Mouse (Mus musculus) effector memory CD4-positive, alpha-beta T cell, adult 5 months (primary cell): ENCODE results near the gene Hist1h1e. TPM values are rescaled to one million over a fixed set of nuclear protein-coding genes. Genes with fewer than 3 reads are reported as not detected.

Experiments
- polyA plus RNA-seq: library from polyadenylated mRNA; unstranded; fragments of 100-300 nt; shearing (Covaris generic); gene quantifications from one replicate; pipeline ENCODE4 v1.2.1, GENCODE M21; 2017

Gene Hist1h1e
- 4.4 TPM for polyA plus RNA-seq

DNA sequence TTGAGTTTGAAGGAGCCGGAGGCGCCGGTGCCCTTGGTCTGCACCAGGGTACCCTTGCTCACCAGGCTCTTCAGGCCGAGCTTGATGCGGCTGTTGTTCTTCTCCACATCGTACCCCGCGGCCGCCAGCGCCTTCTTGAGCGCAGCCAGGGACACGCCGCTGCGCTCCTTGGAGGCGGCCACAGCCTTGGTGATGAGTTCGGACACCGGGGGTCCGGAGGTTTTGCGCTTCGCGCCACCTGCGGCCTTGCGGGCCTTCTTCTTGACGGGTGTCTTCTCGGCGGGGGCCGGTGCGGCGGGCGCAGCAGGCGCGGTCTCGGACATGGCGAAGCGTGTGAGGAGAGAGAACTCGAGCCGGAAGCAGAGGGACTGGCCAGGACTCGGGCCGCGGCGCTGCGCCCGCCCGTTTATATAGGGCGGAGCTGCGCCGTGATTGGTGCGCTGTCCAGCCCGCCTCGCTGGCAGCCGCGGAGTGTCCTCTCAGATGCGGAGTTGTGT, at the start of gene Hist1h1e:
Gene Hist1h1e, minus strand, starts transcription at position 384 of the 497 bp plus-strand sequence.

DNA sequence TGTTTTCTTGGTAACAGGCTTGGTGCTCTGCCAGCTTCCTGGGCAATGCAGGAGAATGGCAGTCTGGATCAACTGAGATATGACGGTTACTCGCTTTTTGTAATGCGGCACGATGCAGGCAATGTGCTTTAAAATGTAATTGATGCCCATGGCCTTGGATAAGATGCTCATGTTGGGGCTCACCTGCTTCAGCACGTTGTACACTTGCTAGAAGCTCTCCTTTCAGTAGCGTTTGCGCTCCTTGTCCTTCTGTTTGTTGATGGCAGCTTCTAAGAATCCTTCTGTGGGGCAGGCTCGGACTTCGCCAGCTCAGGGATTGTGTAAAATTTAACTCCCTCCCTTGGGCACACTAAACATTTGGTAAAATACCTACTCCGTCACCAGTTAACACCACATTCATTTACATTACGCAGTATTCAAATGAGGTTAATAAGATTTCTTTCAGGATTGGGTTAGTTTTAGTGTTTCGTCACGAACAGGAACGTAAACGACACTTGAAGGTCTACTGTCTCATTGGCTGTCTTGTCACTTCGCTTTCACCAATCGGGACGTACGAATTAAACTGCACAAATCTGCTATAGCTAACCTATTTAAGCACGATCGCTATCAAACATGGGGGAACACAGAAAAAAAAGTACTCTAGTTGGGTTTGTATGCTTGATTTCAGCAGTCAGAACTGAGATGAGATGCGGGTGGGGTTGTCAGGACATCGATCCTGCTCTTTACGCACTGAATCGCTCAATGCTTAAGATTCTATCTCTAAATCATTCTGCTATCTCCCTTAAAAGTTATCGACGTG, 1.4 kb downstream of the Hist1h1e start, which contains the start of gene Hist1h2be:
Gene Hist1h2be, minus strand, starts transcription at position 392 of the 799 bp plus-strand sequence.

DNA sequence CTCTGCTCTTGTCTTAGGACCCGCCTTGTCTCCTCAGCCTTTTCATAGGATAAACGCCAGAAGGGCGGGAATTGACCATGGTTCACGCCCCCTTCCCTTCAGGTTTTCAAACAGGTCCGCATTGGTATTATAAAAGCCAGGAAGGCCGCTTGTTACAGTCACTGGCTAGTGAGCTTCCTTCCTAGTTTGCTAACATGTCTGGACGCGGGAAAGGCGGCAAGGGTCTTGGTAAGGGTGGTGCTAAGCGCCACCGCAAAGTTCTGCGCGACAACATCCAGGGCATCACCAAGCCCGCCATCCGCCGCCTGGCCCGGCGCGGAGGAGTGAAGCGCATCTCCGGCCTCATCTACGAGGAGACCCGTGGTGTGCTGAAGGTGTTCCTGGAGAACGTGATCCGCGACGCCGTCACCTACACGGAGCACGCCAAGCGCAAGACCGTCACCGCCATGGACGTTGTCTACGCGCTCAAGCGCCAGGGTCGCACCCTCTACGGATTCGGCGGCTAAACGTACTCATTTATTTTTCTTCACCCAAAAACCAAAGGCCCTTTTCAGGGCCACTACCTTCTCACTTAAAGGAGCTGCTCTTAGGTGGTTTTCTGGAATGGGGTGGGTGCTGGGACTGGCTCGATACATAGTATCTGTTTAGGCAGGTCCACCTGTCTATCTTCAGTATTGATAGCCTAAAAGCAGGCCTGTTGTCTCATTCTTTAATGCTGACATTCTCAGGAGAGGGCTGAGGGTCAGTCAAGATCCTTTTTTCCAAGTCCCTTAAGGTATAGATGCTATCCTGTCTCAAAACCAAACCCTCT, 40.7 kb downstream of the Hist1h1e start, which contains the start of gene Hist1h4d:
Gene Hist1h4d, plus strand, starts transcription at position 191 of the 811 bp plus-strand sequence.

DNA sequence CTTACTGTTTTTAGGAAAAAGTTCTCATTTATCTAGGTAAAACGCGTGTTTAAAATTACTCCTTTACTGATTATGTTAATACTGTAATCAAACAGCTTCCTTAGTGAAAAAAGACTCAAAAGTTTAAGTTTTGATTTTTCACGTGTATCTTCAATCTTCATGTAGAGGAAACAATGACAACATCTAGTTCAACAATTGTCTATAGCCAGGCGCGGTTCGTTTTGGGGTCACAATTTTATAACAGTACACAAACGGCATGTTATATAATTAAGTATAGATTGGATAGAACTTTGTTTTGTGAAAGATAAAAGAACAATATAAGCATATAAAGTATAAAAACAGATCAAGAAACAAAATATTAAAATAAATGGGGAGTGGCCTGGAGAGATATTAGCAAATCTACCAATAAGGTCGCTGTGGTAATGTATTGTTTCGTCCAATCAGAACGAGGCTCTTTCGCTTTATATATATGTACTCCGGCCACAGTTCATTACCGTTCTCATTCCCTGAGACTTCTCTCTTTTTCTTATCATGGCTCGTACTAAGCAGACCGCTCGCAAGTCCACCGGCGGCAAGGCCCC, 47.0 kb downstream of the Hist1h1e start, which contains the start of gene Hist1h3d:
Gene Hist1h3d, plus strand, starts transcription at position 493 of the 581 bp plus-strand sequence.

DNA sequence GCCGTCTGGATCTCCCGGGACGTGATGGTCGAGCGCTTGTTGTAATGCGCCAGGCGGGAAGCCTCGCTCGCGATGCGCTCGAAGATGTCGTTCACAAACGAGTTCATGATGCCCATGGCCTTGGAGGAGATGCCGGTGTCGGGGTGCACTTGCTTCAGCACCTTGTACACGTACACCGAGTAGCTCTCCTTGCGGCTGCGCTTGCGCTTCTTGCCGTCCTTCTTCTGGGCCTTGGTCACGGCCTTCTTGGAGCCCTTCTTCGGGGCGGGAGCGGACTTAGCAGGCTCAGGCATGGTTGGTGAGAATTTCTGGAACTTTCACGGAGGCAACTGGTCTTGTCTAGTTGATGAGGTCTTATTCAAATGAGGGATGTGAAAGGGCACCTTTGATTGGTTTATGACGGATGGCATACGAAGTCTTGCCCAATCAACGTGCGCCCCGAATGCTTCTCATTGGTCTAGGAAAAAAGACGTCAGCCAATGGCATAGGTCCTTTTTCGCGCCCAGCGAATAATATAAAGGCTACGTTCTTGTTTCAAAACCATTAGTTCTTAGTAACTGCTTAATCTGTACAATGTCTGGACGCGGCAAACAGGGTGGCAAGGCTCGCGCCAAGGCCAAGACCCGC, 48.3 kb downstream of the Hist1h1e start, which contains the start of the genes Hist1h2bf and Hist1h2ad:
Gene Hist1h2bf, minus strand, starts transcription at position 299 of the 627 bp plus-strand sequence.
Gene Hist1h2ad, plus strand, starts transcription at position 484 of the 627 bp plus-strand sequence.

DNA sequence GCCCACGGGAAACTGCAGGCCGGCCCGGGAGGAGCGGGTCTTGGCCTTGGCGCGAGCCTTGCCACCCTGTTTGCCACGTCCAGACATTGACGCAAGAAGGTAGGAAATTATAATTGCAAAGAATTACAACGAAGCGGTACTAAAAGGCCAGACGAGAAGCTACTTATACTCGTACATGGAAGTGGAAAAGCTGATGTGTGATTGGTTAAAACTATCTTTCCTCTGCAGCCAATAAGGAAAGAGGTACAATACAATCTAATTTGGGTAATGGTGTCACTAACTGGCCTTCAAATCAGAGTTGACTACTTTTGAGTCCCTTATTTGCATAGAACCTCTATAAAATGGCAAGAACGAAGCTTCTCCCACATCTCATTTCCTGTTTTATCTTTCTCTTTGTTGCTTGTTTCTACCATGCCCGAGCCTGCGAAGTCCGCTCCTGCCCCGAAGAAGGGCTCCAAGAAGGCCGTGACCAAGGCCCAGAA, 51.3 kb downstream of the Hist1h1e start, which contains the start of the genes Hist1h2ae and Hist1h2bg:
Gene Hist1h2ae, minus strand, starts transcription at position 199 of the 482 bp plus-strand sequence.
Gene Hist1h2bg, plus strand, starts transcription at position 375 of the 482 bp plus-strand sequence.

Other genes with a start within 250 kb of the Hist1h1e start
- gene Abt1, start 198.7 kb downstream of the Hist1h1e start, polyA plus RNA-seq: 14.7 TPM
- not detected for gene Btn1a1, start 156.7 kb downstream of the Hist1h1e start, polyA plus RNA-seq
- gene Btn2a2, start 133.7 kb downstream of the Hist1h1e start, polyA plus RNA-seq: not detected
- 4.7 TPM for gene Hist1h4h, start 91.5 kb downstream of the Hist1h1e start, polyA plus RNA-seq
- not detected for gene Hist1h2af, start 88.7 kb downstream of the Hist1h1e start, polyA plus RNA-seq
- not detected for gene Hist1h3g, start 87.1 kb downstream of the Hist1h1e start, polyA plus RNA-seq
- 0.29 TPM for gene Hist1h2bh, start 79.2 kb downstream of the Hist1h1e start, polyA plus RNA-seq
- 1.1 TPM for gene Hist1h3f, start 78.5 kb downstream of the Hist1h1e start, polyA plus RNA-seq
- gene Hist1h4f, start 70.9 kb downstream of the Hist1h1e start, polyA plus RNA-seq: not detected
- gene Hist1h1d, start 69.3 kb downstream of the Hist1h1e start, polyA plus RNA-seq: 0.21 TPM
- gene Hist1h3e, start 60.2 kb downstream of the Hist1h1e start, polyA plus RNA-seq: 2.8 TPM
- gene Hist1h2ae, start 51.3 kb downstream of the Hist1h1e start, polyA plus RNA-seq: 1.7 TPM
- 3.7 TPM for gene Hist1h2bg, start 51.2 kb downstream of the Hist1h1e start, polyA plus RNA-seq
- not detected for gene Hist1h2bf, start 48.4 kb downstream of the Hist1h1e start, polyA plus RNA-seq
- 0.70 TPM for gene Hist1h2ad, start 48.2 kb downstream of the Hist1h1e start, polyA plus RNA-seq
- not detected for gene Hist1h3d, start 46.8 kb downstream of the Hist1h1e start, polyA plus RNA-seq
- gene Hist1h4d, start 41.0 kb downstream of the Hist1h1e start, polyA plus RNA-seq: 14.8 TPM
- 2.0 TPM for gene Hist1h2be, start 1.4 kb downstream of the Hist1h1e start, polyA plus RNA-seq
- 0.29 TPM for gene Hist1h2ac, start 61.4 kb upstream of the Hist1h1e start, polyA plus RNA-seq
- 10.1 TPM for gene Hist1h2bc, start 61.6 kb upstream of the Hist1h1e start, polyA plus RNA-seq
- gene Hist1h1t, start 73.3 kb upstream of the Hist1h1e start, polyA plus RNA-seq: not detected
- 4.5 TPM for gene Hist1h4c, start 75.9 kb upstream of the Hist1h1e start, polyA plus RNA-seq
- gene Hfe, start 88.3 kb upstream of the Hist1h1e start, polyA plus RNA-seq: 0.79 TPM
- 34.3 TPM for gene Hist1h1c, start 116.2 kb upstream of the Hist1h1e start, polyA plus RNA-seq
- not detected for gene Hist1h3c, start 123.0 kb upstream of the Hist1h1e start, polyA plus RNA-seq
- gene Hist1h2bb, start 124.2 kb upstream of the Hist1h1e start, polyA plus RNA-seq: not detected
- gene Hist1h2ab, start 128.6 kb upstream of the Hist1h1e start, polyA plus RNA-seq: not detected
- not detected for gene Hist1h3b, start 129.7 kb upstream of the Hist1h1e start, polyA plus RNA-seq
- 6.6 TPM for gene Hist1h4b, start 134.5 kb upstream of the Hist1h1e start, polyA plus RNA-seq
- gene Hist1h4a, start 138.7 kb upstream of the Hist1h1e start, polyA plus RNA-seq: not detected
- gene Hist1h3a, start 139.8 kb upstream of the Hist1h1e start, polyA plus RNA-seq: 3.8 TPM
- gene Hist1h1a, start 141.1 kb upstream of the Hist1h1e start, polyA plus RNA-seq: not detected
- gene Trim38, start 147.4 kb upstream of the Hist1h1e start, polyA plus RNA-seq: not detected
- gene Slc17a2, start 184.4 kb upstream of the Hist1h1e start, polyA plus RNA-seq: not detected
- not detected for gene Slc17a3, start 216.9 kb upstream of the Hist1h1e start, polyA plus RNA-seq
- not detected for gene Slc17a1, start 245.2 kb upstream of the Hist1h1e start, polyA plus RNA-seq